Mouse (Mus musculus) granulocyte monocyte progenitor cell, adult 5-6 weeks (primary cell): ENCODE measurements around the gene Dnajb8. TPM values are rescaled to one million over a fixed set of nuclear protein-coding genes. Genes with fewer than 3 reads are reported as not detected.

Experiments
- ATAC-seq: replicated peaks from 2 replicates; pipeline ENCODE4 v1.8.0; 2016; ENCODE audit warnings: mild to moderate bottlenecking, moderate TSS enrichment, inconsistent platforms; ENCODE audit not compliant: poor library complexity, severe bottlenecking
- total RNA-seq, 2 experiments: library from RNA; stranded (forward) in 1 of 2; stranded (reverse) in 1 of 2; fragments of 200-712, 200-1000 nt in 1 of 2; fragments of >200 nt in 1 of 2; fragmentation: Nextera tagmentation in 1 of 2; gene quantifications; 2 replicates each; pipeline ENCODE4 v1.2.3; 2014 to 2017

The Dnajb8 gene
- not detected in 2 replicates for total RNA-seq (2014; fragmentation: Nextera tagmentation)
- not detected in 2 replicates for total RNA-seq (2017)

DNA sequence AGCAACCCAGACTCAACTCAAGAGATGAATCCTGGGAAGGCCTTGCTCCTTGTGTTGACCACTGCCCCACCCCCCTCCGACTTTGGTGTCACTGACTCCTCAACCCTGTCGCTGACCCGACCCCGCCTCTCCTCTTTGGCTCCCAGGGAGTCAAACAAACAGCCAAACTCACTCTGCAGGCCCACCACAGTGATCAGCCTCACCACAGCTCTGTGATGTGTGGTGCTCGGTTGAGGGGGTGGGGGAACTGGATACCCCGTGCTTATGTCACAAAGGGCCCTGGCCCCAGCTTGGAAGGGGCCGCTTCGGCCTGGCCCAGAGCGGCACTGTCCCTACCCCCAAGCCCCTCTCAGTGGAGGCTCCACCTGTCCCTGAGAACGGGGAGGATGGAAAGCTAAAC lies at the start of gene Dnajb8:
Gene Dnajb8 (plus strand): TSS at position 301 of the 400 bp plus-strand sequence.
- ATAC-seq, result no peak

DNA sequence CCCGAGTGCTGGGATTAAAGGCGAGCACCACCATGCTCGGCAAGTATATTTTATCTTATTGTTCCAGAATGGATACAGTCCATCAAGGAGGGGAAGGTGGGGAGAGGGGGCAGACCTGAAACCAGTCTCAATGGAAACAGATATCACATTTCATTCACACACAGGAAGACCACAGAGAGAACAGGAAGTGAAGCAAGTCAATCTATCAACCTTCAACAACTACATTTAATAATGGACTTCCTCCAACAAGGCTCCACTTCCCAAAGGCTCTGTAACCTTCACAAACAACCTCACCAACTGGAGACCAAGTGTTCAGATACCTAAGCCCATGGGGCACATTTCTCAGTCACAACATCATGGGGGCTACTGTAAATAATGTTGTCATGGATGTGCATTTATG lies 47.9 kb upstream of the Dnajb8 start:
- ATAC-seq, result peak; percentile 53

- ATAC-seq, result no peak
Measured at GRCm38 (mm10) chr6:88174676-88175075, 47.4 kb upstream of the Dnajb8 start.

DNA sequence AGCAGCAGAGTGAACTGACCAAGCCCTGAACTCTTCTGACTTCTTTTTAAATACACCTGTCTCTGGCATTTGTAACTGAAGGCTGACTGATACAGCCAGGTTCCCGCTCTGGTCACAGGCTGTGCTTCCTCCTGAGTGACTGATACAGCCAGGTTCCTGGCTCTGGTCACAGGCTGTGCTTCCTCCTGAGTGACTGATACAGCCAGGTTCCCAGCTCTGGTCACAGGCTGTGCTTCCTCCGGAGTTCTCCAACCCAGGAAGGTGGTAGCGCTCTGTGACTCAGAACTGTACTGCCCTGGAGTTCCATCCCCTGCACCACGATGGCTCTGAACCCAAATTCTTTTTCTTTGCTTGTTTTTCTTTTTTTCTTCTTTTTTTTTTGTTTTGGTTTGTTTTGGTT lies 37.4 kb upstream of the Dnajb8 start:
- peak; percentile 73 for ATAC-seq

- no peak for ATAC-seq
Measured at GRCm38 (mm10) chr6:88188148-88188547, 33.9 kb upstream of the Dnajb8 start.

DNA sequence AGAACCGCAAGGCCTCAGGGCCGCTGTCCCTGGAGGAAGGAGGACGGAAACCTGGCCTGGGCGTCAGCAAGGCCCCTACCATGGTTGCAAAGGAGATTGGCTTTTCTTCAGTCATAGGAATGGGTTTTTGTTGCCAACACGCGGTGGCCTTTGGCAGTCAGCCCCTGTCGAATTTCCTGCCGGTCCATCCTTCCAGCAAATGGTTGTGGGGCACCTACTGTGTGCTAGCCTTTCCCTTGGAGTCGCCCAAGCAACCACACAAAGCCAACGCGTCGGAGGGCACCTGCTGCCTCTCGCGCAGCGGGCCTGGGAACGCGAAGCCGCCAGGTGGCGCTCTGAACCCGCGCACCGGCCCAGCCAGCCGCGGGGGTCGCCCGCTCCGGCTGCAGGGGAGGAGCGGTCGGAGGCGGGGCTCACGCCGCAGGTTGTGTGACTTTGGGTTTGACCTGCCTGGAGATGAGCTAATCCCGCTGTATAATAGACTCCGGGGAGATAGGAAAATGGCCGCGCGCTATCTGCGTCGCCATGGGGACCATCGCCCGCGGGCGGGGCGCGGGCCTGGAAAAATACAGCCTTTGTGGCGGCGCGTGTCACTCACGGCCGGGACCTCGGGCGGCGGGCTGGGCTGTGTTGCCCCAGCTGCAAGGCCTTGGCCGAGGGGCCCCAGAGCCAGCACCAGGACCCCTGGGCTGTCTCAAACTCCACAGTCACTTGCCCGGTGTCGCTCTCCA lies 32.6 kb upstream of the Dnajb8 start:
- peak; percentile 64 for ATAC-seq

DNA sequence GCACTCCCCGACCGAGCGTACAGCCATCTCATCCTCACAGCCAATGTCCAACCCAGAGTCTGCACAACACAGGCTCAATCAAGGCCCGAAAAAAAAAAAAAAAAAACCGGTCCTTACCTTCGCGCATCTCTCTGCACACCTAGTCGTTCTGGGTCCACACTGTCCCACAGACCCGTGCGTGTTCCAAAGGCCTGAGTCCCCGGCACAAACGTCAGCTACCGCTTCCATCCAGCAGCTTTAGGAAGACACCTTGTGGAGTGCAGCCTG lies 32.1 kb upstream of the Dnajb8 start:
- no peak for ATAC-seq

DNA sequence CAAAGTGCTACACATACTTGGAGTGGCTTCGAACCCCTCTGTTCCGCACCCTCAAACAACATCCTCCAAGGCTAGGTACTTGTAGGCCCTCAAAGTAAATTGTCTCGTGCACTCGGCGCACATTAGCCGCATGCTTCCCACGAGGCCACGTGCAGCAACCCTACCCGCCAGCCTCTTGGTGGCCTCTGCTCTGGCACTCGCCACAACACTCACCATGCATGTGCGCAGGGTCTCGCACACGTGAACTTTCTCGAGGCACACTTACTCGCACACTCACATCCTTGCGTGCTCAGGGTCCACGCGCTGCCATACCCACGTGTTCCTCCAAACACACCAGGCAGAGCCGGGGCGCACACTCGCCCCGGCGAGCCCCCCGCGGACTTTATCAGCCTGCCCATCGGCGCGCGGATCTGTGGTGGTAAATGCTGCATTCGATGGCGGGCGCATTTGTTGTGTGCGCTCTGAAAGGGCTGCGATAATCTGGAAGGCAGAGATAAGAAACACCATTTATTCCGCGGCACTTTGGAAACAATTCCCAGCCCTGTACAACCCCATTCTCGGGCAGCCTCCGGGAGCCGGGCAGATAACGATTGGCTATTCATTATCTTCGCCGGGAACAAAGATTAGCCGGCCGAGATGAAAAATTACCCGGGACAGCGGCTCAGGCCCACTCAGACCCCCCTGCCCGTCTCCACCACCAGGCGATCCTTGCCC lies 31.6 kb upstream of the Dnajb8 start:
- ATAC-seq, result no peak

DNA sequence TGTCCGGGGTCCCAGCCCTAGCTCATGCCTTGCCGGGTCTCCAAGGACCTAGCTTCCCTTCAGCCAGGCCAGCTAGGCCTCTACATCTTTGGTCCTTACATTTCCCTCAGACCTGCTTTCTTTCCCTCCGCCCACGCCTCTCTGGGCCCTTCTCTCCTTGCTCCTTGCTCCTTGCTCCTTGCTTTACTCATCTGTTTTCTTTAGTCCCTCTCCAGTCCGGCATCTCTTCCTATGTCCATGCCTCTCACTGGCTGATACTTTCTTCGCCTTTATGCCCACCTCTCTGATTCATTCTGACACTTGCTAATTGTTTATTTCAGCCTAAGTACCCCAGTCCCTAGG lies 31.1 kb upstream of the Dnajb8 start:
- no peak for ATAC-seq

GRCm38 (mm10) chr6:88191411-88192070 lies 30.5 kb upstream of the Dnajb8 start:
- ATAC-seq, result no peak

GRCm38 (mm10) chr6:88192756-88193155 lies 29.3 kb upstream of the Dnajb8 start:
- ATAC-seq, result no peak

DNA sequence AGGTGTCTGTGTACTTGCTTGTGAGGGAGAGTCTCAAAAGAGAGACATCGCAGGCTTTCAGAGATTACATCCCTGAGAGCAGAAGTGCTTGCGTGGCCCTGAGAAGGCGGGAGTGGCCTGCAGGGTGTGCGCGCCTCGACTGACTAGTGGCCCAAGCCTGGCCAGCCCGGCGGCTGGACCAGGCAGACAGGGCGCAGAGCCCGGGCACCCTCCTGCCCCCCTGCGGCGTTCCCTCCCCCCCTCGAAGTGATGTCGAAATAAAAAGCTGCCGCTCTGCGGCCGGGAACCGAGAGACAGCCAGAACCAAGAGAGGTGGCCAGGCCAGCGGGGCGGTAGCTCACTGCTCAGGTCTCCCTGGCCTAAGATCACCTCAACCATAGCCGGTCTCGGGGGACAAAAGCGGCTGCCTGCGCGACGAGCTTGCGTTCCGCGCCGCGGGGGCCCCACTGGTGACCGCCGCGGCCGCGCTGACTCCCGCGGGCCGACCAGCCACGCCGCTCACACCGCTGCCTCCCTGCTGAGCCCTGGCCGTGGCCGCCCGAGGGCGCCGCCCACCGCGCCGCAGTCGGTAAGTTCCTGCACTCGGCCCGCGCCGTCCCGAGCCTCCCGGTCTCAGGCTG lies 28.5 kb upstream of the Dnajb8 start, which contains the start of gene Gata2:
Gene Gata2 (plus strand): TSS at position 459 of the 620 bp plus-strand sequence.
- peak; percentile 34 for ATAC-seq

DNA sequence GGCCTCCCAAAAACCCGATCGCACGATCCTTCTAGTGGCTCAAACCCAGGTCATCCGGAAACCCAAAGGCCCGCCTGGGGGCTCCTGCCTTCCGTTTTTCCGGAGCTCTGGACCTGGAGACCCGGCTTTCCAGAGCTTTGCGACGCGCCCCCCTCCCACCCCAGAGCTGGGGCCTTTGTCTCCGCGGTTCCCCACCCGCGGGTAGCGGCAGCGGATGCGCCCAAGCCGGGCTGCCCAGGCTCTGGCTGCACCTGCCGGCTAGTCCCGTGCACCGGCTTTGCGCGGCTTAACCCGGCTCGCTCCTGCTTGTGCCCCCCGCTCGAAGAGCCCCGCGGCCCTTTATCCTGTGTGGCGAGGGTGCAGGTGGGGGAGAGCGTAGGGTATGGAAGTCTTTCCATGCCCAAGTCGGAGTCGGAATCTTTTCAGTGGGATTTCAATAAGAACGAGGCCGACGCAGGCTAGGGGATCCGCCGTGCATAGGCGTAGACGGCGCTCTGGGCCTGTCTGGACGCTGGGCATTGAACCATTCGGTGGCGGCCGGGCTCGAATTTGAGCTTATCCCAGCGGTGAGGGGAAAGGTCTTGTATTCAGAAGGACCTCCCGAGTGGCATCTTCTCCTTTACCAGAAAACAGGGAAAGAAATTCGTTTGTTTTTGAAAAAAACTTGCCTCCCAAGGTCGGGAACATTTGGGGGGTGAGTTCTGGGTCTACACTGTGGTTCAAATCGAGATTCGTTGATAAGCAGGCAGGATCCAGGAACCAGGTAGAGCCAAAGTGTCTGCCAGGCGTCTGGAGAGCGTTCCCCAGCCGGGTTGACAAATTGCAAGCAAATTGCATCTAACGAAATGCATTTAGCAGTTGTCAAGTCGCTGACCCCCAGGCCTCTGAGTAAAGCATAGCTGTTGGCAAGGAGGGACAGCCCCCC lies 27.8 kb upstream of the Dnajb8 start:
- ATAC-seq, result no peak

GRCm38 (mm10) chr6:88194978-88195325 lies 27.1 kb upstream of the Dnajb8 start:
- ATAC-seq, result no peak

- no peak for ATAC-seq
Measured at GRCm38 (mm10) chr6:88196054-88196732, 25.9 kb upstream of the Dnajb8 start.

DNA sequence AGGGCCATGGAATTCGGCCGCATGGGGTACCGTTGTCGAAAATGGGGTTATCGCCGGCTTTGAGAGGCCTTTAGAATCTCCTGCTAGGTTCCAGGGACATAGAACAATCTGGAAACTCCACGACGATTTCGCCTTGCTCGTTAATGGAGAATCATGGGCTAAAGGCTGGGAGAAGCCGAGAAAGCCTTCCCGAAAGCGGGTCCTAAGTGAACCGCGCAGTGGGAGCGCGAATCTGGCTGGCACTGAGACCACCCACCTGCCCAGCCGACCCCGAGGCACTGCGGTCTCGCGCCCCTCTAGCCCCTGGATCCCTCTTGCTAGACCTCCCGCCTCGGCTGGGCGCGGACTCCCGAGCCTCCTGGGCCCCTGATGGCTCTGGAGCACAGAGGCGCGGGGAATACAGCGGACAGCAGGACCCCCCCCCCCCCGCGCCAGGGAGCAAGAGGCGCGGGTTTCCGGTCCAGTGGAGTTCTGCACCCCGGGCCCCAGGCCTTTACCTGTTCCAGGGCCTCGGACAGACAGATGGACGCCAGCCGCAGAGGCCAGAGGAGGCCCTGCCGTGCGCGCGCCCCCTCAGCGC lies 25.2 kb upstream of the Dnajb8 start:
- no peak for ATAC-seq

DNA sequence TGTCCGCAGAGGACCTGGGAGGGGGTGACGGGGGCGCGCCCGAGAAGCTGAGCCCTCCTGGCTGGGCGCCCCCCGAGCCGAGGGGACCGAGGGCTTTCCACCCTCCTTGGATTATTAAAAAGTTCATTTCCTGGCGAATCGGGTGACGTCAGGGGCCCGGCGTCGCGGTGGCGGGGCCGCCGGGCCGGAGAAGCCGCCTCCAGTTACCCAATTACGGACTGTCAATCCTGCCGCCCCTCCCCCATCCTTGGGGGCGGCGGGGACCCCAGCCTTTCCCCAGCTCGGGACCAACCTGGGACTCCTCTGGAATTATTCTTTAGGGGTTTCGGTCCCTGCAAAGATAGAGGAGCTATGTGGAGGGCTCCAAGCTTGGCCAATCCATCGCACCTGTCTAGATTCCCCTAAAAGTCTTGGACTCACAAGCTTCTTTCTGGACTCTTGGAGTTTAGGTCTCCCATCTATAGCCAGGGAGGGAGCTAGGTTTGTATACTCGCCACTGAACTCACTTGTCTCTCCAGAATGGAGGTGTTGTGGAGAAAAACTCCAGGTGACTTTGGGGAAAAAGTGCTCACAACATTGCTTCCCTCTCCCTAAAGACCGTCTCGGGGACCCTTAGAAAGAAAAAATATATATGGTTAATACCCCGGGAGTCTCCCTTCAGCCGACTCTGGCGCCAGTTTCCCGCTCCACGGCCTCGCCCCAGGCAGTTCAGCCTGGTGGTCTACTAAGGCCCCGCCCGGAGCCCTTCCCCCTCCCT lies 24.6 kb upstream of the Dnajb8 start:
- 0 out of 2 replicates have a peak, but pooled peaks have one; percentile 7 for ATAC-seq
